Mouse (Mus musculus) forebrain, embryonic 13.5 days (tissue): ENCODE data around the gene BC049715. TPM values are rescaled to one million over a fixed set of nuclear protein-coding genes. Genes with fewer than 3 reads are reported as not detected.
"Not testable (repeated sequence)": the region's sequence is repeated elsewhere in the genome, so short reads cannot be mapped to it uniquely, and the experiment has no call there.

ENCODE experiments used
- ATAC-seq: fragments of 200-750 bp; cut with Nextera tagmentation; 2 replicates; pipeline ENCODE4 v1.8.0; 2017
- H3K27ac ChIP-seq: fragments of 300-500 bp; sonication (generic); 2 replicates; pipeline ENCODE4 v1.5.1; 2015; ENCODE audit warnings: inconsistent platforms, mild to moderate bottlenecking, moderate library complexity
- H3K27me3 ChIP-seq: fragments of 300-500 bp; sonication (generic); 2 replicates; pipeline ENCODE4 v1.6.1; 2015; ENCODE audit warnings: mild to moderate bottlenecking, inconsistent platforms
- H3K36me3 ChIP-seq: fragments of 300-500 bp; sonication (generic); 2 replicates; pipeline ENCODE4 v1.6.1; 2015; ENCODE audit warnings: mild to moderate bottlenecking, inconsistent platforms; ENCODE audit not compliant: poor library complexity, severe bottlenecking
- H3K4me1 ChIP-seq: fragments of 300-500 bp; sonication (generic); 2 replicates; pipeline ENCODE4 v1.6.1; 2015; ENCODE audit warnings: inconsistent platforms
- H3K4me2 ChIP-seq: fragments of 300-500 bp; sonication (generic); 2 replicates; pipeline ENCODE4 v1.6.1; 2015; ENCODE audit warnings: inconsistent platforms, mild to moderate bottlenecking, moderate library complexity
- H3K4me3 ChIP-seq: fragments of 300-500 bp; sonication (generic); 2 replicates; pipeline ENCODE4 v1.5.1; 2015; ENCODE audit warnings: mild to moderate bottlenecking, inconsistent platforms
- H3K9ac ChIP-seq: fragments of 300-500 bp; sonication (generic); 2 replicates; pipeline ENCODE4 v1.6.1; 2015; ENCODE audit warnings: mild to moderate bottlenecking, inconsistent platforms
- H3K9me3 ChIP-seq: fragments of 300-500 bp; sonication (generic); replicated peaks from 2 replicates; pipeline ENCODE4 v1.6.1; 2016; ENCODE audit warnings: inconsistent platforms
- WGBS: fragments of 180-500 bp; shearing (Covaris S2); methylation state at CpG from one replicate; pipeline ENCODE4 v1.1.7; 2015; 5-methylcytosine and 5-hydroxymethylcytosine counted together
- polyA plus RNA-seq: library from polyadenylated mRNA; unstranded; fragments of >200 nt; fragmentation: Nextera tagmentation; extraction: Ambion mirVana; gene quantifications from 2 replicates; pipeline ENCODE4 v1.2.1, GENCODE M21; 2015

Gene BC049715
- polyA plus RNA-seq, result 0.85 and 1.9 TPM in 2 replicates

DNA sequence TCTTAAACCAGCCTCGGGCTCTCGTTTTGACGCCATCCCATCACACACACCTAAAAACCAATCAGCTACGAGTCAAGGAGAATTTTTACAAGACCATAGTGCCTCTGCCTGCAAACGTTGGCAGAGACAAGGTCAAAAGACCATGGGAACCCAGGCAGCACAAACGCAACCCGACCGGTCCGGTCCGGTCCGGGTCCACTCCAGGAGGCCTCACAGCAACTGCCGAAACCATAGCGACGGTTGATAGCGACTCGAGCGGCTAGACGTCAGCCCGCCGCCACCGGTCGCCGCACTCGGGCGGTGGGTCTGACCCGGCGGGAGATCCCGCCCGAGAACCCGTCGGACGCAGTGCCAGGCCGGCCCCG is at the start of gene BC049715:
Gene BC049715, plus strand, starts transcription at position 111 of the 365 bp plus-strand sequence.
- no peak; the same call in 1 of the 2 replicates for ATAC-seq
- H3K27me3 ChIP-seq, result peaks cover 12% of the 10 kb centered on the region; the same call in 1 of the 2 replicates

DNA sequence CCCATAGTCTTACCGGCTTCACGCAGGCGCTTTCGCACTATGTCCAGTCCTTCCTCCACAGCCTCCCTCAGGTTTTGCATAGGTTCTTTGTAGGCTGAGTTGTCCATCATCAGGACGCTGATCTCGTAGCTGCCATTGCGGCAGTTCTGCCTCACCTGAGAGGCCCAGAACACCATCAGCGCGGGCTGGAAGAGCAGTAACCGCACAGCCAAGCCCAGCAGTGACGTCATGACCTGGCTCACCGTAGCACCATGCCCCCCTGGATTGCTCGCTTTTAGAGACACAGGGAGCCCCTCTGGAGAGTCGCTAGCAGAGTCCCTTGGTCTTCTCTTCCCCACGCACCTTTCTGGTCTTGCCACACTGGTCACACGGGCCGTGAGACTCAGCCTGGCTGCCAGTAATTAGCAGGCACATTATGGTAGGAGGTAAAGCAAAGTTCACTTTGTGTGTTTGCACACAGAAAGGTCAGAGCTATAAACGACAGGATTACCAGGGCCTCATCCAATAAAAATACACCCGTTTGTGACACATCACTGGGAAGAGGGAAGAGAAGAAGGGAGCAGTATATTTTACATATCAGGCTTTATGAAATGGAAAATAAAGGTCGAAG is 45.9 kb upstream of the BC049715 start, which contains the start of gene Gucy2c:
Gene Gucy2c, minus strand, starts transcription at position 389 of the 610 bp plus-strand sequence.
- H3K4me3 ChIP-seq, result no peak within 1 kb of the TSS
- no peaks in the 10 kb centered on the region for H3K36me3 ChIP-seq
- H3K4me1 ChIP-seq, result no peaks in the 10 kb centered on the region
- no peaks in the 10 kb centered on the region for H3K27me3 ChIP-seq
- no peak for ATAC-seq
- WGBS, result 81% methylated on average over 20 of the region's 20 CpGs
- H3K9me3 ChIP-seq, result no peaks in the 10 kb centered on the region
- H3K9ac ChIP-seq, result no peak within 1 kb of the TSS
- H3K4me2 ChIP-seq, result no peak within 1 kb of the TSS
- H3K27ac ChIP-seq, result no peak within 1 kb of the TSS

More for the DNA sequence above, at the start of gene BC049715:
- peak within 1 kb of the TSS; percentile 79 for H3K4me3 ChIP-seq
- H3K27ac ChIP-seq, result peak within 1 kb of the TSS; percentile 58; the same call in 1 of the 2 replicates
- H3K36me3 ChIP-seq, result peaks cover 26% of the 10 kb centered on the region
- peak within 1 kb of the TSS; percentile 88 for H3K9ac ChIP-seq
- no peaks in the 10 kb centered on the region for H3K9me3 ChIP-seq
- H3K4me1 ChIP-seq, result peaks cover 13% of the 10 kb centered on the region
- WGBS, result under 1% methylated on average over 34 of the region's 34 CpGs
- H3K4me2 ChIP-seq, result peak within 1 kb of the TSS; percentile 78

DNA sequence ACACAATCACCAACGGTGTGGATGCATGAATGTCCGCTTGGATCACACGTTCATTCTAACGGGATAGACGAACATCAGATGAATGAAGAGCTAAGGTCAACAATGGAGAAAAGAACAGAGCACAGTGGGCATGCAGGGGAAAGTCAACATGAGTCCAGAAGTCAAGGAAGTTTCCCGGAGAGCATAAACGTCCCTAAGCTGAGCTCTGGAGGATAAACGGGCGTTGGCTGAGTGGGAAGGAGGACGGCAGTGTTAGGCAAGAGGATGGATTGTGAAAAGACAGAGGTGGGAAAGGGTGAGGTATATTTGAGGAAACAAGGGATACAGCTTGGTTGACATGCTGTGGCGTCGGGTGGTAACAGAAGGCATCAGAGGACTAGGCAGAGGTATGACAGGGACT is 45.3 kb upstream of the BC049715 start:
- Histone ChIP-seq H3K4me2 (no peak overlapping the region), H3K27me3 (no peaks in the 10 kb centered on the region), H3K9me3 (no peaks in the 10 kb centered on the region), H3K4me1 (no peaks in the 10 kb centered on the region), H3K4me3 (no peak overlapping the region), H3K9ac (no peak overlapping the region), H3K36me3 (no peaks in the 10 kb centered on the region), H3K27ac (no peak overlapping the region)
- 86% methylated on average over 12 of the region's 12 CpGs for WGBS
- ATAC-seq, result no peak

DNA sequence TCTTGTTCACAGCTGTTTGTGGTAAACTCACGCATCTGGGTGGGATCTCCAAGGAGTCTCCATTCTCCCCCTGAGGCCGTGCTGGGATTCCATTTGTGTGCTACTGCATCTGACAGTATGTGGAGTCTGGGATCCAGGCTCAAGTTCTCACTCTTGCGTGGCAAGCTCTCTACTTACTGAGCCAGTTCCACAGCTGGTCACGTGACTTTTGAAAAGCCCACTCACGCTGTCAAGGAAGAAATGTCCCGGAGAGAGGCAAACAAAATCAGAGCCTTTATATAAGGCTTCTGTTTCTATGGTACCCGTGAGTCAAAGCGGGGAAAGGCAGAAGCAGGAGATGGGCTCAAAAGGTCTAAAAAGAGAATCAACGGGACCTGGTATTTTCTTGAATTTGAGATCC is 44.7 kb upstream of the BC049715 start:
- Histone ChIP-seq H3K27me3 (no peaks in the 10 kb centered on the region), H3K36me3 (no peaks in the 10 kb centered on the region), H3K4me3 (no peak overlapping the region), H3K4me2 (no peak overlapping the region), H3K4me1 (no peaks in the 10 kb centered on the region), H3K9ac (no peak overlapping the region), H3K27ac (no peak overlapping the region), H3K9me3 (no peaks in the 10 kb centered on the region)
- 83% methylated on average over 9 of the region's 9 CpGs for WGBS
- ATAC-seq, result no peak

DNA sequence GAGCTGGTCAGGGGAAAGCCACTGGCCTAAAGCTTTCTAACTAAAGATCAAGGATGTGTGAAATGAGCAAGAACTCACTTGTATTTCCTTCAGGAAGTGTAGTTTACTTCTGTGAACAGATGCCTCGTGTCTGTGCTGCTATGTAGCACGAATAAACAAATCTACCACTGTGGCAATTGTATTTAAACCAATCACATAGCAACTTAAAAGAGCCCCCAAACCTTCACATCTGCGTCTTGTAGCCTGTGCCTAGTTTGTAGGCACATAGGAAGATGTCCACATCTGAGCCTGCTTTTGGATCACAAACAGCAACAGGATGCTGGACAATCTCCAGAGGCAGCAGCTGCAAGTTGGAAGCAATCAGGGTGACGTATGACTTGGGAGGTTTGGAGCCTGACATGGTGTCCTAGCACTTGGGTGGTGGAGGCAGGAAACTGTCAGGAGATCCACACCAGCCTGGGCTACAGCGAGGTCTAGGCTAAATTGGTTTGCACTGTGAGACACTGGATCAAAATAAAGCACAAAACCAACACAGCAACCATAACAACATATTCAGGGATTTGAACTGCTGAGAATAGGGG is 37.9 kb upstream of the BC049715 start:
- H3K27me3 ChIP-seq, result 0 out of 2 replicates have a peak, but pooled peaks cover 4% of the 10 kb centered on the region
- H3K4me3 ChIP-seq, result no peak overlapping the region
- 82% methylated on average over 5 of the region's 5 CpGs for WGBS
- H3K4me1 ChIP-seq, result peaks cover 9% of the 10 kb centered on the region
- ATAC-seq, result no peak
- H3K4me2 ChIP-seq, result no peak overlapping the region
- H3K9me3 ChIP-seq, result no peaks in the 10 kb centered on the region
- H3K36me3 ChIP-seq, result no peaks in the 10 kb centered on the region
- H3K9ac ChIP-seq, result no peak overlapping the region
- no peak overlapping the region for H3K27ac ChIP-seq

DNA sequence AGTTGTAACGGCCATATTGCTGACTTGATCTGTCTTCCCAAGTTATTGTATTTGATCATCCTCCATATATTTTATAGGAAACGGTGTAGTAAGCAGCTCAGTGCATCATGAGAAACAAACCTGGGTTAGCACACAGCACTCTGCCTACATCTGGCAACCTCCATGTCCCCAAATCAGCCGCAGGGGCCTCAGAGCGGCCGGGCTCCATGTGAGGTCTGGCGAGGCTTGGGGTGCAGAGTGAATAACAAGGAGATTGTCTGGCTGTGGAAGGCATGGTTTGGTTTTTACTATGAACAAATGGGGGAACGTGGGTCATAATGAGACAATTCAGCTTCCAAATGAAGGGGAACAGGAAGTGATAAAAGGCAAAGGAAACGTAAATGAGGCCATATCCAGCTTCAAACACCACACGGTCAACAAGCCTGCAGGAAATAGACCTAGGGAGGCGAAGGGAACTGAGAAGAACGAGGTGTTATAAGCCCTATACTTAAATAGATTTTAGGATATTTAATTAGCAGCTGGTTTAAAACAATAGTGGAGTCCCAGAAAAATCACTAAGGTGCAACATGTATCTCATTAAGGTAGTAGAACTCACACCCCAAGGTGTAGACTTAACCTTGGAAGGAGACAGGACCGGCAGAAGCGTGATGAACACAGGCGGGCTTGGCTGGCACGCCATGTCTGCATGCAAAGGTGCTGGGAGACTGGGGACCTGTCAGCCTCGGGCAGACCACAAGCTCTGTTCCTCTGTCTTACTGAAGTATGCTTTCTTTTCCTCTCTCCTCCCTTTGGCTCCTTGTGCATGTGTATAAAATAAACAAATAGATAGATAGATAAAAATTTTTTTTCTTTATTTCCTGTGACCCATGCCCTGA is 34.3 kb upstream of the BC049715 start:
- 23% methylated on average over 16 of the region's 16 CpGs for WGBS
- Histone ChIP-seq H3K9ac (0 out of 2 replicates have a peak overlapping the region, but pooled peaks have one; percentile 54), H3K36me3 (no peaks in the 10 kb centered on the region), H3K4me1 (peaks cover 9% of the 10 kb centered on the region), H3K4me2 (peak overlapping the region; percentile 73), H3K27ac (no peak overlapping the region), H3K9me3 (no peaks in the 10 kb centered on the region), H3K4me3 (peak overlapping the region; percentile 37), H3K27me3 (0 out of 2 replicates have a peak, but pooled peaks cover 8% of the 10 kb centered on the region)
- ATAC-seq, result no peak

DNA sequence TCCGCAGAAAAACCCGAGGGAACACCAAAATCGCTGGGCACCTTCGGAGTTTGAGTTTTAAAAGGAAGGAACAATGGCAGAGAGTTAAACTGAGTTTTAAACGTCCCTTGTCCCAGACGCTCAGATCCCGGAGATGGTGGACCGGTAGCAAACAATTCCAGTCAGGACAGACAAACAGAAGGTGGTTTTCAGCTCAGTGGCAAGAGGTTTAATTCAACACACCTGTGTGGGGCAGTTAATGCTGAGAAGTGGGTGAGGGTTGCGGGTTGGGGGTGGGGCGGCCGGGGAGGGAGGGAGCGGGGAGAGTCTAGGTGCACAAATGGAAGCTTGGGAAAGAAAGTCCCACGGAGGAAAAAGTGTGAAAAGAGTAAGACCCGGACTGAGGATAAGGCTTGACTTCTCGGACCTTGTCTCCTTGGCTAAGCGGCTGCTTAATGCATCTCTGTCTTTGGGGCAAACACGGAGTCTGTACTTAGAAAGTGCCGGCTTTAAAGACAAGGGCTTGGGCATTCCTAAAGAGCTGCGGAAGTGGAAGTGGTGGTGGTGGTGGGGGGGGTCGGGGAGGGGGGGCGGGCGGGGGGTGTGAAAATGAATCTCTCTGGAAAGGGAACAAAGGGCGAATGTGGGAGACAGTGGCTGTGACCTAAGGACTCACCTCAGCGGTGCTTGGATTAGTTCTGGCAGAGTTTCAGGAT is 33.4 kb upstream of the BC049715 start:
- Histone ChIP-seq H3K9me3 (no peaks in the 10 kb centered on the region), H3K27me3 (0 out of 2 replicates have a peak, but pooled peaks cover 8% of the 10 kb centered on the region), H3K27ac (no peak overlapping the region), H3K9ac (peak overlapping the region; percentile 54; the same call in 1 of the 2 replicates), H3K4me2 (peak overlapping the region; percentile 73), H3K36me3 (no peaks in the 10 kb centered on the region), H3K4me3 (peak overlapping the region; percentile 37), H3K4me1 (peaks cover 9% of the 10 kb centered on the region)
- WGBS, result 1% methylated on average over 23 of the region's 24 CpGs
- ATAC-seq, result peak; percentile 54

DNA sequence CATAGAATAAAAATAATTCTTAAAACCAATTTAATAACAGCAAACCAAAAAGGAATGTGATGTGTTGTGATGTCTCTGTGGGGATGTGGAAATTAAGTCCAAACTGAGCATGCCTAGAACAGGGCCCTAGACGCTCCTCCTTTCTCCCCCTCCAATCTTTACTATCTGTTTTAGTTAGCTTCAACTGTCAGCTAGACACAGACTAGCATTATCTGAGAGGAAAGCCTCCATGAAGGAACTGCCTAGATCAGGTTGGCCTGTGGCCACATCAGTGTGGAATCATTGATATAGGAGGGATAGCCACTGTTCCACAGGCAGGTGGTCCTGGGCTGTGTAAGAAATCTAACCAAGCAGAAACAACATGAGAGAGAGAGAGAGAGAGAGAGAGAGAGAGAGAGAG is 32.3 kb upstream of the BC049715 start:
- no peak overlapping the region for H3K4me2 ChIP-seq
- no peak overlapping the region for H3K27ac ChIP-seq
- H3K4me1 ChIP-seq, result peaks cover 9% of the 10 kb centered on the region
- no peak overlapping the region for H3K4me3 ChIP-seq
- H3K9me3 ChIP-seq, result no peaks in the 10 kb centered on the region
- WGBS, result 65% methylated on average over 1 of the region's 1 CpGs
- H3K9ac ChIP-seq, result no peak overlapping the region
- H3K27me3 ChIP-seq, result 0 out of 2 replicates have a peak, but pooled peaks cover 8% of the 10 kb centered on the region
- ATAC-seq, result no peak
- H3K36me3 ChIP-seq, result no peaks in the 10 kb centered on the region

DNA sequence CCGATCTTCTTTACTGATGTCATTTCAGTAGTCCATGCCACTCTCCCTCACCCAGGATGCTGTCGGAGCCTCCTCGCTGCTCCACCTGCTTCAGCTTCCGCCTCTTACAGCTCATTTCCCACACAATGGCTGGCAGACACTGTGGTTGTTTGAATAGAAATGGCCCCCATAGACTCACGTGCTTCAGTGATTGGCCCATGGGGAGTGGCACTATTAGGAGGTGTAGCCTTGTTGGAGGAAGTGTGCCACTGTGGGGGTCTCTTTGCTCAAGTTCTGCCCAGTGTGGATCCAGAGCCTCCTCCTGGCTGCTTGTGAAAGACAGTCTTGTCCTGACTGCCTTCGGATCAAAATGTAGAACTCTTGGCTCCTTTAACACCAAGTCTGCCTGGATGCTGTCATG is 31.6 kb upstream of the BC049715 start:
- Histone ChIP-seq H3K9ac (no peak overlapping the region), H3K4me3 (no peak overlapping the region), H3K36me3 (no peaks in the 10 kb centered on the region), H3K4me1 (peaks cover 9% of the 10 kb centered on the region), H3K27me3 (0 out of 2 replicates have a peak, but pooled peaks cover 8% of the 10 kb centered on the region), H3K4me2 (no peak overlapping the region), H3K9me3 (no peaks in the 10 kb centered on the region), H3K27ac (no peak overlapping the region)
- 52% methylated on average over 6 of the region's 6 CpGs for WGBS
- no peak; the same call in 1 of the 2 replicates for ATAC-seq

DNA sequence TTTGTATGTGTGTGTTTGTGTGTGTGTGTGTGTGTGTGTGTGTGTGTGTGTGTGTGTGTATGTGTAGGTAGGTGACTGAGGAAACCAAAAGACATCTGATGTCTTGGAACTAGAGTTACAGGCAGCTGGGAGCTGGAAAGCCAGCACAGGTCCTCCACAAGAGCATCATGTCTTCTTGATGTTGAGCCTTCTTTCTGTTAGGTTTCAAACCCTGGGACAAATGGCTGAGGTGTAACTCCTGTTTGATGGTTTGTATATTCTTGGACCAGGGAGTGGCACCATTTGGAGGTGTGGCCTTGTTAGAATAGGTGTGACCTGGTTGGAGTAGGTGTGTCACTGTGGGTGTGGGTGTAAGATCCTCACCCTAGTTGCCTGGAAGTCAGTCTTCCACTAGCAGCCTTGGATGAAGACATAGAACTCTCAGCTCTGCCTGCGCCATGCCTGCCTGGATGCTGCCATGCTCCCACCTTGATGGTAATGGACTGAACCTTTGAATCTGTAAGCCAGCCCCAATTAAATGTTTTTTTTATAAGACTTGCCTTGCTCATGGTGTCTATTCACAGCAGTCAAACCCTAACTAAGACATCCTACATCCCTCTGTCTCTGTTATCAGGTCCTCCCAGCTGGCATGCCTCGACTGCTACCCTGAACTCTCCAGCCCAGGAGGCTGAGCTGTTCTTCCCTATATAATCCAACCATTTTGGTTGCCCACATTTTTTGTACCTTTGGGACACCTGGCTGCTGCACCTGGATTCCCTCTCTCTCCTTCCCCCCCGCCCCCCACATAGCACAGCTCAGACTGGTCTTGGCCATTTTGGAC is 29.3 kb upstream of the BC049715 start:
- H3K9ac ChIP-seq, H3K4me1 ChIP-seq, H3K36me3 ChIP-seq, H3K4me2 ChIP-seq, H3K9me3 ChIP-seq, H3K27me3 ChIP-seq, H3K27ac ChIP-seq, ATAC-seq, H3K4me3 ChIP-seq: not testable (repeated sequence)
- WGBS, result 91% methylated on average over 3 of the region's 3 CpGs

DNA sequence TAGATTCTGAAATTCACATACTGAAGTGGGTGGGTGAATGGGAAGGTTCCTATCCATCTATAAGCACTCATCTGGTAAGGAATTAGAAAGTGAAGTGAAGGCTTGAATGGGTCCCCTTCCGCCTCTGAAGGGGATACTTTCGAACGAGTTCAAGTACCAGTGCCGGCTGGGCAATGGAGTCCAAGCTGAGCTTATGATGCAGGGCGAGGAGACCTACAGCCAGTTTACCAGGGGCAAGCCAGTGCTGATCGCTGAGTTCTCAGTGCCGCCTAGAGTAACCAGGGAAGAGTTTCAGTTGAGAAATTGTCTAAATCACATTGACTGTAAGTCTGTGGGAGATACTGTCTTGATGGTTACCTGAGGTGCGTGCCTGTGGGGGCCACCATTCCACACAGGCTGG is 26.7 kb upstream of the BC049715 start:
- 95% methylated on average over 8 of the region's 8 CpGs for WGBS
- H3K27ac ChIP-seq, result no peak overlapping the region
- no peaks in the 10 kb centered on the region for H3K36me3 ChIP-seq
- H3K9me3 ChIP-seq, result no peaks in the 10 kb centered on the region
- peaks cover 13% of the 10 kb centered on the region for H3K4me1 ChIP-seq
- no peak overlapping the region for H3K4me2 ChIP-seq
- no peak for ATAC-seq
- no peak overlapping the region for H3K9ac ChIP-seq
- no peak overlapping the region for H3K4me3 ChIP-seq
- 0 out of 2 replicates have a peak, but pooled peaks cover 3% of the 10 kb centered on the region for H3K27me3 ChIP-seq
